Mouse (Mus musculus) embryo, embryonic 11 days (tissue): ENCODE measurements around the gene Zfp13.

Experiments used
- DNase-seq: peaks from one replicate; pipeline ENCODE4 v3.0.0-alpha.2; 2015

The Zfp13 gene

DNA sequence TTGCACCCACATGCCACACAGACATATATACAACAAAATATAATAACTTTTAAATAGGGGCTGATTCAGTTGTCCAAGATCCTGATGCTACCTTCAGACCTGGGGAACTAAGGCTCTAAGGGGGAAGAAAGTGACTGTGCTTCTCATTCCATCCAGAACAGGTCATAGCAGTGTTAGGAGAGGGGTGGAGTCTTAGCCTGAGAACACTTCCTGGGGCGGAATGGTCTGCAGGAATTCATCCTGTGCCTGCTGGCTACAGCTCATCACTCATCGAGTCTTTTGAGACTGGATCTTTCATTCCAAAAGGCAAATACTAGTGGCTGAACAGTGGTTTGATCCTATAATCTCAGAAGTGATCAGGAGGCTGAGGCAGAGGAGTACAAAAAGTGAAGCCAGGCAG, 12.0 kb downstream of the Zfp13 start:
- no peak for DNase-seq

DNA sequence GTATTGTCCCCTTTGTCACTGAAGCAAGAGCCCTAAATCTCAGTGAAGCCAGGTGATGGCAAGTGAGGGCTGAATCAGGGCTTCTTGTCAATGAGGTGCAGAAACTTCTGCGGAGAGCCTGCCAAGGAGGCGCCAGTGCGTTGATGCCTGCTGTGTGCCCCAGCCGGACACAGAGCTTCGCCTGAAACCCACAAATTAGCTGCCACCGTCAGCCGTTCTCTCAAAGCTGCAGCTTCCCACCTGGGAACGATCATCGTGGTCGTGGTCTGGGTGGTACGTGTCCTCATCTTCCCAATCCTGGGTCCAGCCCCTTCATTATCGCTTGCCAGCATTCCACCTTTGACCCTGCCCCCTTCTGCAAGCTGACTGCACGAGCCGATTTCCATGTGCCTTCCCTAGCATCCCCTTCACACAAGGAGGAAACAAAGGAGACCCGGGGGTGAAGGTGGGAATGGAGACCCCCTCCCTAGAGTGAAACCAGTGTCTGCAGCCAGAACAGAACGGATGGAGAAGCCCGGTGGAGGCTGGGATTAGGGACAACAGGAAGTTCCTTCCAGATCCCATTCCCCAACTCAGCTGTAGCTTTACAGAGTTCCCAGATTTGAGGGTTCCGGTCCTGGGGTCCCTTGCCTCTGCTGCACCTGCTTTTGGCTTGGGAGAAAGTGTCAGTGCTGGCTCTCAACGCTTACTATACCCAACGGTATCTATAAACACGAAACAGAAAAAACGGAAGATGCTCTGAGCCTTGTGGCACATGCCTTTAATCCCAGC, 13.4 kb downstream of the Zfp13 start:
- peak; percentile 90 for DNase-seq

DNA sequence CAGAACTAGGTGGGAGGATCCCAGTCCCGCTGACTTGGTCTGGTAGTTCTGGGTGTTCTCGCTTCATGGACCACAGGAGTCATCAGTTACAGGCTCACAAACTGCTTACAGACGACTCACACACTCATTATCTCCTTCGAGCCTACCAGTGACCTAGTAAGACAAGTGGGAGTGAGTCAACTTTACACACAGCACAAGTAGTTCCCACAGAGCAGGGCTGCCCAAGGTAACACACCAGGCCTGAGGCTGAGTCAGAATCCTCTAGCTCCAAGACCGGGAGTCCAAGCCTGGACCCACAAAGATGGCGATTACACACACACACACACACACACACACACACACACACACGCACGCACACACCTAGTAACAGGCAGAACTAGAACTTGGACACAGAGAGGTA, 14.5 kb downstream of the Zfp13 start:
- DNase-seq = no peak

DNA sequence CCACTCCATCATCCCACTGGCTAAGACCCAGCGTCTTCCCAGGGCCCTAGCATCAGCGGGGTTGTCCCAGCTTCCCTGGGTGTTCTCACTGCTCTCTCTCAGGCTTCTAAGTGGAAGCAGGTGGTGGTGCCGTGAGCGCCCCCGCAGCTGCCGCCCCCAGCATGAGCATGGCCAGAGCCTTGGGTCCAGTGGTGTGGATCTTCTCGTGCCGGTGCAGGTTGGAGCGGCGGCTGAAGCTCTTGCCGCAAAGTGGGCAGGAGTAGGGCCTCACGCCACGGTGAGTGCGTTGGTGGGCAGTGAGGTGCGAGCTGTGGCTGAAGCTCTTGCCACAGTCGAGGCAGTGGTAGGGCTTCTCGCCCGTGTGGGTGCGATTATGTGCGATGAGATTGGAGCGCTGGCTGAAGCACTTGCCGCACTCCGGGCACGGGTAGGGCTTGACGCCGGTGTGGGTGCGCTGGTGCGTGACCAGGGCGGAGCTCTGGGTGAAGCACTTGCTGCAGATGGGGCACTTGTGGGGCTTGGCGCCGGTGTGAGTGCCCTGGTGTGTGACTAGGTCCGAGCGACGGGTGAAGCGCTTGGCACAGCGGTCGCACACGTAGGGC, 23.2 kb downstream of the Zfp13 start:
- DNase-seq = no peak

DNA sequence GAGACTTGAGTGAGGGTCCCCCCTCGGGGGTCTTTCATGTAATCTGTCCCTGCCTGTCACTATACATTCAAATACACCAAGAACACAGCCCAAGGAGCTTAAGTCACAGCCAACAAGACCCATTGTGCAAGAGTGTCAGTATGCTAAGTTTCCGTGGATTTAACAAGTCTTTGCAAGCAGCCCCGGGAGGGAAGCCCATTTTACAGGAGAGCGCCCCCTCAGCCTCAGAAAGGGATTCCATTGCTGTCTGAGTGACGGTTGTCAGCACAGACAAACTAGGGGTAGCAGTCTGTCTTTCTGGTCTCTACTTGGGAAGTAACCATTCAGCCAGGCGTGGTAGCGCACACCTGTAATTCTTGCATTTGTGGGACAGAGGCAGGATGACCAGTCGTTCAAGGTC, 25.2 kb downstream of the Zfp13 start:
- DNase-seq = no peak

DNA sequence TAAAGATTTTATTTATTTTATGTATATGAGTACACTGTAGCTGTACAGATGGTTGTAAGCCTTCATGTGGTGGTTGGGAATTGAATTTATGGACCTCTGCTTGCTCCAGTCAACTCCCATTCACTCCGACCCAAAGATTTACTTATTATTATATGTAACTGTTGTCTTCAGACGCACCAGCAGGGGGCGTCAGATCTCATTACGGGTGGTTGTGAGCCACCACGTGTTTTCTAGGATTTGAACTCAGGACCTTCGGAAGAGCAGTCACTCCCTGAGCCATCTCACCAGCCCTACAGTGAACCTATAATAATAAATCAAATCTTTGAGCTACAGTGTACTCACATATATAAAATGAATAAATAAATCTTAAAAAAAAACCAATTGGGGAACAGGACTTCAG, 27.2 kb downstream of the Zfp13 start:
- DNase-seq = no peak

DNA sequence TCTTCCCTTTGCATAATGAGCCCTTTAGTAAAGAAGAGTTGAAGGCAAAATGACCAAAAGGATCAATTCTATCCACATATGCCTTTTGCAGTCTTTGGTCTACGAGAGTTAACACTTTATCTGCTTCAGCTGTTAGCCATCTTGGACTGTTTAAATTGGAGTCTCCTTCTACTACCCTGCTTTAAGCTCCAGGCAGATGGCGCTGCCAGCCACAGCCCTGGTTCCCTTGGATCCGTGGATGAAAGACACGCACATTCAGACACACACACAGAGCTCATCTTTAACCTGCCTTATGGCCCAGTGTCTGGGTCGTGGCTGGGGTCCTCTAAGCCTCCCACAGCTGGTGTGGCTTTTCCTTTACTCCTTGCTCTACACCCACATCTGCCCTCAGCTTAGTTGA, 28.2 kb downstream of the Zfp13 start:
- no peak for DNase-seq

DNA sequence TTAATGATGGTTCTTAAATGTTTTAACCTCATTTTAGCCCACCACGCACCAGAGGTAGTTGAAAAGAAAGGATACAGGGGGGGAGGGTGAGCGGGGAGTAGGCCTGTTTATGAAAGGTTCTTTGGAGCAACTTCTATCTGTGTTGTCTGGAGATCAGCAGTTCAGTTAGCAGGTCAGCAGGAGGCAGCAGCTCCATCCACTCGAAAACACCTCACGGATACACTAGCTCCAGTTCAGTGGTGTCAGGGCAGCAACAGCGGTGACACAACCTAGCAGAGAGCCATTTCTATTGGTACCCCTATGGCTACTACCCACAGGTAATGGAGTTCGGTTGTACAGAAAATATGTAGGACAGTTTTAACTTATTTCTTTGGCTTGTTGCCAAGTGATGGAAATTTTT, 29.3 kb downstream of the Zfp13 start:
- peak; percentile 38 for DNase-seq

DNA sequence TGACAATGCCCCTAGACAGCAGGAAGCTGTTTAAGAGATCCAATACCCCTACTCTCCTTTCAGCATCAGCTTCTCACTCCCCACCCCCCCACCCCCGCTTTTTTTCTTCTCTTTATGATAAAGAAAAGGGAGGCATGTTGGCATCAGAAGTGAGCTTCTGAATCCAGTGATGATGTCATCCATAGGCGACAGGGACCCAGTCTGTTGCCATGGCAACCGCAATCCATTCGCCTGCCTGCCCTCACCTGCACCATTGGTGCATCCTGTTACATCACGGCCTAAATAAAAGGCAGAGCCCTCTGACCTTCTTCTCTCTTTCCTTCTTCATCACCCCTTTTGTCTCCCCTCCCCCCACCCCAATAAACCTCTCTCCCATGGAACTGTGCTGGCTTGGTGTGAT, 30.9 kb downstream of the Zfp13 start:
- peak; percentile 24 for DNase-seq

DNA sequence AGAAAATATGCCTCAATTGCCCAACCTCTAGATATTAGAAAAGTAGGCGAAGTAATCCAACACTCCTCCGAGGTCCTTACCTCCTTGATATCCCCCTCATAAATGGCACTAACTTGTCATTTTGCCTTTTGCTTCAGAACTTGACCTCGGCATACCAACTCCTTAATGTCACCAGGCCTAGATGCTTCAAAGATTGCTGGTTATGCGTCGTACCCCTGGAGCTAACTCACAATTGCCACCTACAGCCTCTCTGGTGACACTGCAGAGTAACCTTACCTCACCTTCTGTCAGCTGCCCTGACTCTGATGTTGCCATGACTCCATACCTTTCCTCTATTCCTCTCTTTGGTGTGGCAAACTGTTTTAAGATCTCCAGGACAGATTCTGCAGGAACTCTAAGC, 32.5 kb downstream of the Zfp13 start:
- DNase-seq = no peak

DNA sequence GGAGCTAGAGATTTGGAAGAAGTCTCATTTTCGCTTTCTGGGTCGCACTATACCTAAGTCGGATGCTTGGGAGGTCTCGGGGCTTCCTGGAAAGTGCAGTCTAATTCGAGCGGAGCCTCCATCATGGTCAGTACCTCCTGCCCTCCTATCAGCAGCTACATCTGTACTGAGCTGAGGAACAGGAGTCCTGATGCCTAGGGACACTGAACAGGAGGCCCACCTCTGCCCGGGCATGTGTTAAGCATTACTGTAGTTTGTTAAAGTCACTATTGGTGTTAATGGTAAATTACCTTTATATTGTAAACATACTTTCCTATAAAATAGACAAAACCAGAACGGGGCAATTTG, 34.9 kb downstream of the Zfp13 start:
- DNase-seq = no peak

DNA sequence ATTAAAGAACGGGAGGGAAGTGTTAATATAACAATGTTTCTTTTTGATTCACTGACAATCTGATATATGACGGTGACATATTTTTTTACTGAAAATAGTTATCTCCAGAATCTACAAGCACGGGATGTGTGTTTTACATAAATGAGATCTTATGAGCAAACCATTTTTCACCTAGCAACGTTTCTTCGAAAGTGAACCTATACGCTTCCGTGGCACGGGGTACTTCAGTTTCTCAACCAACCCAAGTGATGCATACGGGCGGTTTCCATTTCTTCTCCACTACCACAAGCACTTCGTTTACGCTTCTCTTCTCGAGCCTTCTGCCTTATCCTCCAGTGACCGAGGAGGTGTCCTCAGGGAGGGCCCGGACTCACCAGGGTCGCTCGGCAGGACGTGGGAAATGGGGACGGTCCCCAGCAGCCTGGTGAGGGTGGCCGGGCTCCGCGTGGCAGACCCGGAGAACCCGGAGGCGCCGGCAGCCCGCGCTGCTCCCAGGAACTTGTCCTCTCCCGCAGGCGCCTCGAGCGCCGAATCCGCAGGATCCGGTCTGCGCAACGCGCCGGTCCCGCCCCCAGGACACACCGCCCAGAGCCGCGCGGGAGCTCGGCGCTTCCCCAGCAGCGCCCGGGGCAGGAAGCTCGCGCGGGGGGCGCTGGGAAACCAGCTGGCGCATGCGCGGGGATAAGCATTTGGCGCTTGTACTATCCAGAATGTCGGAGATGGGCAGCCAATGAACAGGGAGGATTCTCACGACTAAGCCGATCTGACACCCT, 35.5 kb downstream of the Zfp13 start, which contains the start of gene Zfp213:
Zfp213 (minus strand) TSS at position 644 of the 773 bp plus-strand sequence.
- DNase-seq = peak; percentile 100

DNA sequence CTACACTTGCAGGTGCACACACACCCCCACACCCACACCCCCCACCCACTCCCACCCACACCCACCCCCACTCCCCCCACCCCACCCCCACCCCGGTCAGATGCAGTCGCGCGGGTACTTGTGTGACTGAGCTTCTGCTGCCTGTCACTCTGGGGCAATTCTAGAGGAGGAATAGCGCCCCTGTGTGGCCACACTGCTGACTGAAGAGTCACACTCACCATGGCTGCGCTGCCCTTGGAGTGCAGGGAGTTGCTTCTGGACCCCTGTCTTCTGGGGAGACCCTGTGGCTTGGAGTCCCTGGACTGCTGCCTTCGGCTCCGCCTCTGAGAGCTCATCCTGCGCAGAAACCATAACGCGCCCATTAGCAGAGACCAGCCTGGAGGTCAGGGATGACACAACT, 39.5 kb downstream of the Zfp13 start:
- peak; percentile 56 for DNase-seq

DNA sequence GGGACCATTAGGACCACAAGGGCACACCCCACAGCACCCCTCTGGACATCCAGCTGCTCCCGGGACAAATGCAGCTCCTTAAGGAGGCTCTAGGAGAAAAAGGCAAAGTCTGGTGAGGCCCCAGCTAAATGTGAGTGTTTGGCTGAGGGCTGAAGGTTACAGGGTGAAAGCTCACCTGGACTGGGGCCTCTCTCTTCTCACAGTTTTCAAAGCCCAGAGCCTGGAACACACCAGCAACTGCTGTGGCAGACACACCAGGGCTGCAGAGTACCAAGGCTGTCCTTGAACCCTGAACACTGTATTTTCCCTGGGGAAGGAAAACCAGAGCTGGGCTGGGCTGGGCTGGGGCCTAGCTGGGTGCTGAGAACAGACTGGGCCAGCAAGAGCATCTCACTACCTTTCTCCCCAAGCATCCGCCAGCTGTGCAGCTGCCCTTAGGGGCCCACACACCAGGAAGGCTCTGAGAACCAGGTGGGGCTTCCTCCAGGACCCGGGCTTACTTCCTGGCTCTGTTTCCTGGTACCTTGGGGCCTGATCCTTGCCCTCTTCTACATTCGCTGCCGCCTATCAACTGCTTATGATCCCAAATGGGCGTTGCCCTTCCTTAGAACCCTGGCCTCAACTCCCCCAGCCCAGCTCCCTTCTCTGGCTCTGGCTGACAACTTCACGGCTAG, 43.9 kb downstream of the Zfp13 start:
- no peak for DNase-seq

DNA sequence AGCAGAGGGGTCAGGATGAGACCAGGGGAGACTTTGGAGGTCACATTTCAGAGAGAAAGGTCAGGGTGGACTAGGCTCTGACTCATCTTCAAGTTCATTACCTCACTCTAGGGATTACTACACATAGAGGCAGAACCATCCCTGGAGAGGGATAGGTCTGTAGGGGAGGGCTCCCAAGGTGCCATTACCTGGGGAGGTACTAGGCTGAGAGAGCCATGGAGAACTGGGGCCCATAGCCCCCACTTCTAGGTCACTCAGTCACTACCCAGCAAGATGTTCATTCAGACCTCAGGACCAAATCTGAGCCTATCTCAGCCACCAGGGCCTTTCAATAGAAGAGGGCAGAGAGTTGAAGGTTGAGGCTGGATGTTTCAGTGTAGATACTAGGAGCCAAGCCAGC, 45.0 kb downstream of the Zfp13 start:
- no peak for DNase-seq

DNA sequence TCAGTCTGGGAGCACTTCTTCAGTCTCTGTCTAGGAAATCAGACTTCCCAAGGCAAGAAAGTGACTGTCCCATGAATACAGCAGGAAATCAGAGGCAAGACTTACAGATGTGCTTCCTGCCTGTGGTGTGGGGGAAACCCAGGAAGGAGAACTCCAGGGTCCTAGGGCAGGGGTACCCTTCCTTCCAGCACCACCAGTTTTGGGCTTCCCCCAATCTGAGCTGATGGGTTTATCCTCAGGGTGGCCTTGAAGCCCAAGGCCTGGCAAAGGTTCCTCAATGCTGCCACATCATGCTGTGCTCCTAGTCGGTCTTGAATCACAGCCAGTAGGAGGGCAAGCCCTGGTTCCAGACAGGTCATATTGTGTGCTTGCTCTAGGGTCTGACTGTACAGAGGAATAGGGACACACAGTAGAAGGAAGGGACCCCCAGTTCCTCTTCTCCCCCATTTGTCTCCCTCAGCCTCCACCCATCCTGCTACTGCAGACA, 45.6 kb downstream of the Zfp13 start:
- DNase-seq = no peak

DNA sequence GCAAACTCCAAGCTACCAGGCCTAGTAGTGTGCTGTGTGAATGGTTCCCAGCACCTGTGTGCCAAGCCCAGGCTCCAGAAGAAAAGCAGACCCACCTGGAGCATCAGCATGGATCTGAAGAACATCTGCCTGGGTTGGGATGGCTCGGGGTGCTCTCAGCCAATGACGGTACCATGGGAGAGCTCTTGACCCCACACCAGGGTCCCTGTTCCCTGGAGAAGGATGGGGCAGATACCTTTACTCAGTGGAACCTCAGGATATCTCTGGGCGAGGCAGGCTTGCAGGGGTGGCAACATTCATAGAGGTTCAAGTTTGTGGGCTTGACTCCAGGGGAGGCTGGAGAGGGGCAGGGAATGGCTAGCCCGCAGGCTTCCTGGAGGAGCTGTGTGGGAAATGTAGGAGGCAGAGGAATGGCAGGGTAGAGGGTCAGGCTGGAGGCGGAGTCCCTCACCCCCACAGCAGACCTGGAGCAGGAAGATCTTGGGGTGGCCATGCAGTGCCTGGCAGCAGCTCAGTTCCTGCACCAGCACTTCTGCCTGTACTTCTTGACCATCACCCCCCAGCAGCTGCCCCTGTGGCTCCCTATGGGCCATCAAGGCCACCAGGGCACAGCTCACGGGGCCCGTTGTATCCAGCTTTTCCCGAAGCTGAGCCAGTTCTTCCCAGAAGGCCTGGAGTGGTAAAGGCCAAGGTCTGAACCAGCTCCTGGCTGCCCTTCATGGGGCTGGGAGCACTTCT, 46.2 kb downstream of the Zfp13 start:
- no peak for DNase-seq

DNA sequence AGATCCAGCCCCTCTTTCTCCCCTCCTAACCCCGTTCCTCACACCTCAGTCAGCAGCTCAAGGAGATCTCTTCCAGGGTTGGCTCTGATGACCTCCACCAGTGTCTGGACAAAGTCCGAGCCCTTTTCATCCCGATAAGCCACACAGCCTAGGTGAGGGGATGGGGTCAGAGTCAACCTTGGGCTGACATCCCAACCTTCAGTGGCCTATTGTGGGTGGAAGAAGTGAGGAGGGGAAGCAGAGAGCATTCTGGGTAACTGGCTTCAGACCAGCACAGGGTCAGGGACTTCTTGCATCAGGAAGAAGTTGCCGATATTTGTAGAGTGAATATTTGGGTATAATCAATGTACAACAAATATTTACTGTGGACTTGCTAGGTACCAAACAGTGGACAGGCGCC, 47.3 kb downstream of the Zfp13 start:
- no peak for DNase-seq

DNA sequence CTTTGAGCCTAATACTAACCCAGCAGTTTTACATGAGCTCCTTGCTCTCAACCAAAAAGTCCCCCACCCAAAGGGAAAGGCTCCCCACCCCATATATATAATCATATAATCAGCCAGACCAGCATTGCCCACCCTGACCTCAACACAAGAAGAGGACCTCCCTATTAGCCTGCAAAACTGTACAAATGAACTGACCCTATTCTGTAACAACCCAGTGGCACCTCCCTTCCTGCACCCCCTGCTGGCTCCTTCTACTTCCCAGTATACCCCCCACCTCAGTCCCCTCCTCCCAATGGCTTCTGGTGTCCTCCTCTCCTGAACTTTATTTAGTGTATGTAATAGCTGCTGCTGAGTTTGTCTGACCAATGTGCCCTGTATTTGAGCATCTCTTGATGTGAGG, 47.9 kb downstream of the Zfp13 start:
- no peak for DNase-seq

DNA sequence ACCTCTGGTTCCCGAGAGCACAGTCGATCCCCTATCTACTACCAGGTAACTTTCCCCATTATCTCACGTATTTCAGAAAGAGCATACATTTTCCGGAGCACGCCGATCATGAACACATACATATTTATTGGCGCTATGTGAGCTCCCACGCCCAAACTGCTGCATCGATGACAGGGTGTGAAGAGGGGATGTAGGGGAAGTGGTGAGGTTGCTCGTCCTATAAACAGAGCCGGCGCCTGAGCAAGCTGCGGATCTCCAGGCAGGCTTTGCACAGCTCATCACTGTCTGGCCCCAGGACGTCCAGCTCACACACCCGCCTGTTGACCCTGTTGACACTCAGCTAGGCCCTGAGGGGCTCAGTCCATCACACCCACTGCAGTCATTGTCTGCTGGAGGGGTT, 48.4 kb downstream of the Zfp13 start:
- peak; percentile 61 for DNase-seq

DNA sequence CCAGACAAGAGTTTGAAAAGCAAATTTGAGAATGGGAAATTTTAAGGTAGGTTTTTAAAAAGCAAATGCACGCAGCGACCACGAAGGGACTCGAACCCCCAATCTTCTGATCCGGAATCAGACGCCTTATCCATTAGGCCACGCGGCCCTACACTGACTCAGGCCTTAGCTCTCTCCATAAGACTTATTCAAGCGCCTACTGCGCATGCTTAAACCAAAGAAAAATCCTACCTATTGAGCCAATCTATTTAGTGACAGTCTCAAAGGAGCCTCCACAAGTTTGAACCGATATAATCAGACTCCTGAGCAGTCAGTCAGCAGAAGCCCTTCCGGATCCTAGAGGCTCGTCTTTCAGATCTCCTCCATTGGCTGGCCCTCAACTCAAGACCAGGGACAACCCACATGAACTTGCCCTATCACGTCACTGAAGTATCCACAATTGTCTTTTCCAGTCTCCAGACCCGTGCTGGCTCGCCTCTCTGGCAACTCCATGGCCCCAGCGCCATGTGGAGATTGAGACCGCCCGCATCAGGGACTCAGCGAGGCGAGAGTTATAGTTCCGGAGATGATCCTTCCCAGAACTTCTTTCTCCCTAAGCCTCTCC, 49.0 kb downstream of the Zfp13 start:
- DNase-seq = peak; percentile 89

DNA sequence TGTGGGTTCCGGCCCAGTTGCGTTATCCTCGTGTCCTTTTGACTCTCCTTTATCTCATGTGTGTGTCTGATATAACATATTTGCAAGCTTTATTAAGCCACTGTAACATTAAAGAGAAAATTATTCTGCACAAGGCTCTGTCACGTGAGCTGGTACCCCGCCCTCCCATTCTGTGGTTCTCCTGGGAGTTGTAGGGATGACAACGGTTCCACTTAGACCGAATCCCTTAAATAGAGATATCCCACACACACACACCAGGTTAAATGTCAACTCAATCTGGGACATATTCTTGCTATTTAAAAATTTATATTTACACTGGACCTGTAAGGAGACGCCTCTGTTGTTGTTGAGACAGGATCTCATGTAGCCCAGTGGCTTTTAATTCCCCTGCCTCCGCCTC, 49.8 kb downstream of the Zfp13 start:
- peak; percentile 47 for DNase-seq
